Mouse (Mus musculus) spleen, adult 12 weeks (tissue): Measurements from ENCODE around the gene Trpv6.

Experiments
- DNase-seq: peaks from one replicate; pipeline ENCODE4 v3.0.0; 2022; ENCODE audit warnings: low spot score

The Trpv6 gene

DNA sequence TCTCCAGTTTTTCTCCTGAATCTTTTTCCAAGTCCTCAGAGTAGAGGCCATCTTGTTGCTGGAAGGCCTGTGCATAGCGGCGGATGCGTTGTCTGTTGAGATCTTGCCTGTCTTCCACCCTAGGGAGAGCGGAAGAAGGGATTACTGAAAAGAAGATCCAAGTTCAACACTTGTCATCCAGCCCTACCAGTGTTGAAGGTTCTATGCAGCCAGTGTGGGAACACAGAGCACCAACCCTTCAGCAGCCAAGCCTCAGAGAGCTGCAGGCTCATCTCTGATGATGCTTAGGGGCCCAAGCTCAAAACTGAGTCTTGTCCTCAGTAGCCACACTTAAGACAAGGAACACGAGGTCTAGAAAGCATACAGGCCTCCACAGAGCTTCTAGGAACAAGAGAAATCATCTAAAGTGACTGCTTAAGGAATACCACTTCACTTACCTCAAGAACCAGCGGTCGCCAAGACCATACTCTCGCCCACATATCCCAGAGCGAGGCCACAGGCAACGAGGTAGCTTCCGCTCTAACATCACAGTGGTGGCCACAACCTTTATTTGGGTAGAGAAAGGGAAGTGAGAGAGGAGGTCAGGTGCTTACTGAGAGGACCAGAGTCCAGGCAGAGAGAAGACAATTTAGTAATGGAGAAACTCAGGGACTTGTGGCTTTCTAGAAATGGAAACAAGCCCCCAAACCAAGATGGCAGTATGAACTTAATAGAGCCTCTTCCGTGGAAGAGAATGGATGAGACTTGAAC lies 14.8 kb downstream of the Trpv6 start:
- DNase-seq: no peak

DNA sequence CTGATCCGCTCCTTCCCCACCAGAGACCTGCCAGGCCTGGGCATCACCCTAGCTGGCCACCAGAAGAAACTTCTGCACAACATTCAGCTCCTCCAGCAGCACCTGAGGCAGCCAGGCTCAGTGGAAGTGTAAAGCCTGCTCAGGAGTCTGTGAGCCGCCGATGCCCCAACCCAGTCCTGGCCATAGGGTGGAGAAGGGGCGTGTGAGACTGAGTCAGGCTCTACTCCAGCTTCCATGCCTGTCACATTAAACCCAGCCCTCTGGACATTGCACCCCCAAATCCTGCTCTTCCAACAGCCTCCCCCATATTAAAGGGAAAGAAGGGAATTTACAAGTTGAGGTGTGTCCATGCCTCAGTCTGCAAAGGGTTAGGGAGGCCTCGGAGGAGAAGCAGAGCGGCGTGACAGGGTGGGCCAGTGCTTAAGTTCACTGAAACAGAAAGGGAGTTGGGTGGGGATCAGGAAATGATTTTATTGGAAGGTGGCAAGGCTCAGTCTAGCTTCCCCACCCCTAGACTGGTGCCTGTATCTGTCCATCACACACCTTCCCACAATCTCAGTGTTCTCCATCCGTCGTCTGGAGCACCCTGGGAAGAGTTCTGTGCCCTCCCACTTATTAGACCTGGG lies 15.9 kb downstream of the Trpv6 start:
- no peak for DNase-seq

DNA sequence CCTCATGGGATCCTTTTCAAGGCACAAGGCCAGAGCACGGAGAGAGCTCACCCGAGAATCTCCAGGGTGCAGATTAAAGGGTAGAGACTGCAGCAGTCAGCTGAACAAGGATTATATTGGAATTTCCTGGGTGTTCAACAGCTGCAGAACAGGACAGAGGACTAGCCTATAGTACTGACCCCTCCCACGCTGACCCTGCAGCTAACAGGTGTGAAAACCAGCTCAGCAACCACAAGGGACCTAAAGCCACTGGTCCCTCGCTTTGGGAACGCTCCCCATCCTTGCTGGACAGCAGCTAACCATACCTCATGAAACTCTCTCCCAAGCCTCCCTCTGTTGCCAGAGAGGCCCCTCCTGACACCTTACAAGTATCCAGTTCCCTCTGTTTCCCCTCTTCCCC lies 28.6 kb downstream of the Trpv6 start:
- no peak for DNase-seq

DNA sequence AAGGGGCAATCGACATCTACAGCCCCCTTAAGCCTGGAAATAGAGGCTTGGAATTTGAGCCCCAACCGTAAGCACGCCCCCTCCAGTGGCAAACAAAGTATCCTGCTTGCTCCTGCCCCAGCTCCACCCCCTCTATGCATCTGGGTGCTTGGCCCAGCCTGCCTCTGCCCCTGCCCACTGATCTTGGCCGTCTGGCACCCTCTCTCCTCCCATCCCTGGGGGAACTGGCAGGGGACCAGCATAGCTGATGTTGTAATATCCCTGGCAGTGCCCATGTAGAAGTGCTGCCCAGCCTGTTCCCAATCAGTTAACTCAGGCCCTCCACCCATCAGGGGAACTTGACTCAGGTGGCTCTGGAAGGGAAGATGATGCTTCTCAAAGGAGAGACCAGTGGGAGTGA lies 30.0 kb downstream of the Trpv6 start:
- DNase-seq: no peak

- DNase-seq: no peak
Measured at GRCm38 (mm10) chr6:41605794-41606104, 30.5 kb downstream of the Trpv6 start.

DNA sequence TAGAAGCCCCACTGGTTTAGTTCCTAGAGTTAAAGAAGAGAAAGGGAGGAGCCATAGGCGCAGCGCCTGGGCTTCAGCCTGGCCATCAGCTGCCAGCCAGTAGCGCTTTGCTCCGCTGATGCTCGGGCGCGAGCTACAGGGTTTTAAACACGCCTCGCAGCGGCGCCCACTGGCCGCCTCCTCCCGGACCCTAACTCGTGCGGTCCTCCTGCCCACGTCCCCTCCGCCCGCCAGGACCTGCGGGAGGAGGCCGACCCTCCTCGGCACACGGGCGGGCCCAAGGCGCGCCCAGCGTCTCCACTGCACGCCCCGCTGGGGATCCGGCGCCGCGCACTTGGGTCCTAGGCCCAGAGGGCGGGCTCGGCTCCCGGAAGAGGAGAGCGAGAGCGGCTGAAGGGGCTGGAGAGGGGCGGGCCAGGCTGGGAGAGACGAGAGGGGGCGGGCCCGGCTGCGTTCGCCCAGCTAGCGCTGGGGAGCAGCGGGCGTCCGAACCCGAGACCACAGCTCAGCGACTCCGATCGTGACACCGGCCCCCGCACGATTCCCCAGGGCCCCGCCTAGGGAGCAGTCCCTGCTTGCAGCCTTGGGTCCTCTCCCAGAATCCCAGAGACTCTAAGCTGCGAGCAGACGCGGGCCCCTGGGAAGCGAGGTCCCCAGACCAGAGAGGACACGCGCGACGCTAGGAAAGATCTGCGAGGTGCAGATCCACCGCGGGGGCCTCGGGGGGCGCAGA lies 31.0 kb downstream of the Trpv6 start, which contains the start of gene Ephb6:
Ephb6 (plus strand) TSS at position 422 of the 733 bp plus-strand sequence.
- peak; percentile 21 for DNase-seq

GRCm38 (mm10) chr6:41604401-41605050 lies 31.7 kb downstream of the Trpv6 start:
- no peak for DNase-seq

DNA sequence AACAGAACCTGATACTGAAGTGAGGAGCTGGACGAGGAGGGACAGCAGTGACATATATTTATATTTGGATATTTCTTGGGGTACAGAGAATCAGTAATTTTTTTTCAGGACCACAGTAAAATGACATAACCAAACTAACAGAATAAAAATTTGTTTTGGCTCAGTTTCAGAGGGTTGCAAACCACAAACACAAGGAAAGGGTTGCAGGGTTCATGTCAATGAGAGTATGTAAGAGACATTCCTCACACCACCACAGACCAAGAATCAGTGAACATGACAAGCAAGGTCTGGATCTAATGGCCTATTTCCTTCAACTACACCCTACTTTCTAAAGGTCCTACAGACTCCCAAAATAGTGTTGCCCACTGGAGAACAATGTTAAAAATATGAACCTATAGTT lies 54.0 kb downstream of the Trpv6 start:
- no peak for DNase-seq

GRCm38 (mm10) chr6:41581295-41581694 lies 54.9 kb downstream of the Trpv6 start:
- DNase-seq: no peak

GRCm38 (mm10) chr6:41577297-41577696 lies 58.9 kb downstream of the Trpv6 start:
- DNase-seq: no peak

GRCm38 (mm10) chr6:41576526-41577097 lies 59.6 kb downstream of the Trpv6 start:
- DNase-seq: no peak
